9 mouse cellular contexts compared by ENCODE assay signal in the genomic region with DNA sequence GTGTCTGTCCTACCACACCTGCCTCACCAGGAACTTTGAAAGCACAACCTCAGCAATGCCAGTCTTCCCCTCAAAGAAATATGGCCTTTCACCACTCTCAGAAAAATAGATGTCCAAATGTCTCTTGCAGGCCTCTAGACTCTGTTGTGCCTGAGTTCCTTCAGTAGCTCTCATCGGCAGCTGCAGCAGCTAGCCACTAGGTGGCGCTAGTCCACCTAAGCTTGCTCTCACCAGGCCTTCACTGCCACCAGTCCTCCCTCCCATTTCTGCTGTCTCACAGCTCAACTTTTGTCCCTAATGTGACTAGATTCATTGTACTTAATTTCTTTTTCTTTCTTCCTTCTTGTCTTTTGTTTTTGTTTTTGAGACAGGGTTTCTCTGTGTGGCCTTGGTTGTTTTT. TPM values are rescaled to one million over a fixed set of nuclear protein-coding genes. Genes with fewer than 3 reads are reported as not detected.
DNase-seq lines count a peak whose midpoint lies in the region; ATAC-seq lines count a peak whose summit lies in the region.
"Had no signal": no experiment of that assay in that cellular context is flagged by ENCODE, and none has a peak within 500 bp of the region (broad histone marks: within the 10 kb centered on the region; RNA-seq: fewer than 3 reads in every experiment).

No protein-coding gene starts in this region.

- H3K27ac ChIP-seq in liver, embryonic 16.5 days (ENCODE audit: low read length), result peak overlapping the region; percentile 39; the same call in 1 of the 2 replicates
- H3K27ac ChIP-seq: heart, embryonic 15.5 days had no signal

- H3K4me1 ChIP-seq in liver, embryonic 16.5 days (ENCODE audit: control insufficient read depth, low read depth, low read length), result peaks cover 53% of the 10 kb centered on the region

- no peaks in the 10 kb centered on the region for H3K9me3 ChIP-seq in liver, embryonic 16.5 days (replicated peaks; ENCODE audit: control insufficient read depth, low read length)
- H3K9me3 ChIP-seq: heart, embryonic 15.5 days had no signal

- peaks cover 21% of the 10 kb centered on the region for H3K36me3 ChIP-seq in liver, embryonic 16.5 days (ENCODE audit: control insufficient read depth, insufficient read depth)

- no peak overlapping the region for H3K4me2 ChIP-seq in liver, embryonic 16.5 days (ENCODE audit: low read depth, low read length)
- H3K4me2 ChIP-seq: heart, embryonic 15.5 days had no signal

- peak; percentile 49 for ATAC-seq in common myeloid progenitor, adult 5-6 weeks (replicated peaks; ENCODE audit: low read depth, poor library complexity, severe bottlenecking)
- ATAC-seq in liver, embryonic 16.5 days (ENCODE audit: low read depth), result peak; percentile 38; the same call in 1 of the 2 replicates

- WGBS in liver, embryonic 16.5 days (ENCODE audit: insufficient replicate concordance), result 0% methylated on average over 2 of the region's 2 CpGs

- no peak overlapping the region for H3K4me3 ChIP-seq in liver, embryonic 16.5 days (ENCODE audit: low read depth, low read length)
- H3K4me3 ChIP-seq: heart, embryonic 15.5 days had no signal

- H3K27me3 ChIP-seq in liver, embryonic 16.5 days (ENCODE audit: control insufficient read depth, insufficient read depth, low read depth, low read length), result no peaks in the 10 kb centered on the region
- H3K27me3 ChIP-seq: heart, embryonic 15.5 days had no signal

- peak overlapping the region; percentile 30; the same call in 1 of the 2 replicates for H3K9ac ChIP-seq in liver, embryonic 16.5 days (ENCODE audit: low read depth, low read length)
- H3K9ac ChIP-seq: heart, embryonic 15.5 days had no signal

- peak; percentile 90 for DNase-seq in CD4-positive, CD25-positive, alpha-beta regulatory T cell, adult 2 months (ENCODE audit: low read depth, low spot score)
- peak; percentile 77 for DNase-seq in T-cell, adult 2 months (ENCODE audit: low spot score)
- DNase-seq in gastrocnemius, postnatal 25 days, result peak; percentile 64
- peak; percentile 81 to 86 for DNase-seq in kidney, postnatal 25 days
- DNase-seq in ovary, postnatal 36 days (ENCODE audit: low spot score), result peak; percentile 71
- DNase-seq in thymus, postnatal 10 days (ENCODE audit: low spot score in 2 of 2), result peak; percentile 60 to 78

RNA-seq across cellular contexts. Expression of a gene that starts 3.5 kb away (rescaled TPM):
- 52.3 and 58.1 TPM in 2 replicates for total RNA-seq in common myeloid progenitor, adult 5-6 weeks (2017)
- 10 to 100 TPM; 39.8 to 43.1 TPM for total RNA-seq in gastrocnemius, postnatal 25 days (2021)
- polyA plus RNA-seq in liver, embryonic 16.5 days (2015; fragmentation: Nextera tagmentation; extraction: Ambion mirVana), result 56.0 and 58.2 TPM in 2 replicates

RNA-seq across cellular contexts. Expression of a gene that starts 4.1 kb away (rescaled TPM):
- 25.7 and 26.7 TPM in 2 replicates for total RNA-seq in common myeloid progenitor, adult 5-6 weeks (2017)
- 10 to 100 TPM; 14.9 to 21.8 TPM for total RNA-seq in gastrocnemius, postnatal 25 days (2021)
- 22.0 and 23.6 TPM in 2 replicates for polyA plus RNA-seq in liver, embryonic 16.5 days (2015; fragmentation: Nextera tagmentation; extraction: Ambion mirVana)

RNA-seq across cellular contexts. Expression of a gene that starts 5.4 kb away (rescaled TPM):
- 29.8 and 34.1 TPM in 2 replicates for total RNA-seq in common myeloid progenitor, adult 5-6 weeks (2017)
- 10 to 100 TPM; 18.6 to 20.3 TPM for total RNA-seq in gastrocnemius, postnatal 25 days (2021)
- 23.5 and 25.7 TPM in 2 replicates for polyA plus RNA-seq in liver, embryonic 16.5 days (2015; fragmentation: Nextera tagmentation; extraction: Ambion mirVana)

RNA-seq across cellular contexts. Expression of a gene that starts 6.1 kb away (rescaled TPM):
- total RNA-seq in common myeloid progenitor, adult 5-6 weeks (2017), result 39.6 and 42.0 TPM in 2 replicates
- total RNA-seq in gastrocnemius, postnatal 25 days (2021), result 10 to 100 TPM in 1 of 2 experiments, 1 to 10 TPM in 1; 7.3 to 12.6 TPM
- 38.7 and 44.4 TPM in 2 replicates for polyA plus RNA-seq in liver, embryonic 16.5 days (2015; fragmentation: Nextera tagmentation; extraction: Ambion mirVana)

RNA-seq across cellular contexts. Expression of a gene that starts 9.2 kb away (rescaled TPM):
- total RNA-seq in common myeloid progenitor, adult 5-6 weeks (2017), result not detected in 2 replicates
- not detected for total RNA-seq in gastrocnemius, postnatal 25 days (2021)
- not detected in 2 replicates for polyA plus RNA-seq in liver, embryonic 16.5 days (2015; fragmentation: Nextera tagmentation; extraction: Ambion mirVana)
- polyA plus RNA-seq: heart, embryonic 15.5 days had no signal
